In genomic region chr1:71893636-71894035, GRCm38 (mm10) we compare ENCODE assay signal across 10 mouse cellular contexts.
DNase-seq lines count a peak whose midpoint lies in the region; ATAC-seq and TF ChIP-seq lines count a peak whose summit lies in the region.
"Had no signal": no experiment of that assay in that cellular context is flagged by ENCODE, and none has a peak within 500 bp of the region (broad histone marks: within the 10 kb centered on the region; RNA-seq: fewer than 3 reads in every experiment).

No protein-coding gene starts in this region.

- H3K36me3 ChIP-seq in limb, embryonic 11.5 days (ENCODE audit: control insufficient read depth, insufficient read depth, low read length) = no peaks in the 10 kb centered on the region
- no peaks in the 10 kb centered on the region for H3K36me3 ChIP-seq in stomach, postnatal 0 days (ENCODE audit: control insufficient read depth, insufficient read depth, low read length)
- H3K36me3 ChIP-seq in forebrain, embryonic 15.5 days = no peaks in the 10 kb centered on the region

- peaks cover 17% of the 10 kb centered on the region; the same call in 1 of the 2 replicates for H3K4me1 ChIP-seq in limb, embryonic 11.5 days (ENCODE audit: control insufficient read depth, insufficient read depth, low read length)
- H3K4me1 ChIP-seq in stomach, postnatal 0 days (replicated peaks; ENCODE audit: control insufficient read depth, insufficient read depth) = no peaks in the 10 kb centered on the region
- H3K4me1 ChIP-seq in forebrain, embryonic 15.5 days = peaks cover 13% of the 10 kb centered on the region

- H3K27me3 ChIP-seq in limb, embryonic 11.5 days (ENCODE audit: control insufficient read depth, insufficient read depth, low read length) = no peaks in the 10 kb centered on the region
- no peaks in the 10 kb centered on the region for H3K27me3 ChIP-seq in stomach, postnatal 0 days (ENCODE audit: control insufficient read depth, insufficient read depth, low read length)
- H3K27me3 ChIP-seq in forebrain, embryonic 15.5 days = no peaks in the 10 kb centered on the region

- peak; percentile 22 for DNase-seq in adrenal gland, postnatal 14 days
- DNase-seq in adrenal gland, adult 18-20 months (ENCODE audit: low spot score in 2 of 2) = no peak
- DNase-seq in urinary bladder, postnatal 14 days (ENCODE audit: low spot score) = peak; percentile 53
- no peak for DNase-seq in urinary bladder, postnatal 10 days (ENCODE audit: low spot score)
- peak; percentile 53 for DNase-seq in limb, embryonic 11.5 days (ENCODE audit: low spot score)
- peak; percentile 25 for DNase-seq in stomach, postnatal 0 days (ENCODE audit: low spot score)
- DNase-seq in layer of hippocampus, postnatal 14 days (ENCODE audit: low spot score in 2 of 2) = no peak
- DNase-seq: B cell, adult 2 months had no signal

- no peak overlapping the region for H3K9ac ChIP-seq in limb, embryonic 11.5 days (ENCODE audit: low read length)
- no peak overlapping the region for H3K9ac ChIP-seq in stomach, postnatal 0 days (ENCODE audit: low read length)
- H3K9ac ChIP-seq in forebrain, embryonic 15.5 days (replicated peaks) = no peak overlapping the region

- no peak for TF ChIP-seq CTCF in stomach, postnatal 0 days (IDR thresholded peaks at IDR 0.05; ENCODE audit: low read depth)

- no peak overlapping the region for H3K27ac ChIP-seq in limb, embryonic 11.5 days (replicated peaks; ENCODE audit: low read depth, low read length)
- H3K27ac ChIP-seq in stomach, postnatal 0 days (replicated peaks) = no peak overlapping the region
- H3K27ac ChIP-seq in forebrain, embryonic 15.5 days (replicated peaks) = no peak overlapping the region

- no peak for TF ChIP-seq EP300 in stomach, postnatal 0 days (optimal IDR thresholded peaks at IDR 0.05)

- ATAC-seq in limb, embryonic 11.5 days (ENCODE audit: insufficient number of reproducible peaks, low FRiP score, low TSS enrichment, low read depth) = no peak
- ATAC-seq in stomach, postnatal 0 days (ENCODE audit: low FRiP score, low TSS enrichment) = peak; percentile 74
- ATAC-seq in forebrain, embryonic 15.5 days (replicated peaks) = no peak
- ATAC-seq: activated CD4-positive, CD25-positive, alpha-beta regulatory T cell, adult 4 months had no signal

- no peak overlapping the region for H3K4me3 ChIP-seq in limb, embryonic 11.5 days (ENCODE audit: low read depth, low read length)
- H3K4me3 ChIP-seq in stomach, postnatal 0 days (ENCODE audit: low read depth, low read length) = no peak overlapping the region
- H3K4me3 ChIP-seq in forebrain, embryonic 15.5 days = no peak overlapping the region

- 10% methylated on average over 5 of the region's 5 CpGs for WGBS in limb, embryonic 11.5 days
- 13% methylated on average over 5 of the region's 5 CpGs for WGBS in stomach, postnatal 0 days
- 75% methylated on average over 5 of the region's 5 CpGs for WGBS in forebrain, embryonic 15.5 days

- H3K9me3 ChIP-seq in limb, embryonic 11.5 days (ENCODE audit: control insufficient read depth, low read length) = no peaks in the 10 kb centered on the region
- no peaks in the 10 kb centered on the region for H3K9me3 ChIP-seq in stomach, postnatal 0 days (ENCODE audit: control insufficient read depth, low read length)
- H3K9me3 ChIP-seq in forebrain, embryonic 15.5 days = no peaks in the 10 kb centered on the region

- no peak overlapping the region for H3K4me2 ChIP-seq in limb, embryonic 11.5 days (ENCODE audit: low read depth, severe bottlenecking)
- no peak overlapping the region for H3K4me2 ChIP-seq in stomach, postnatal 0 days (replicated peaks; ENCODE audit: low read depth)
- no peak overlapping the region for H3K4me2 ChIP-seq in forebrain, embryonic 15.5 days (replicated peaks)

Comparison
In these comparisons a context has a peak if more than half of its experiments do, and no peak if none do; other contexts are left out.
1. DNase-seq: peak in adrenal gland, postnatal 14 days (single experiment), urinary bladder, postnatal 14 days (single experiment), limb, embryonic 11.5 days (single experiment) and stomach, postnatal 0 days (single experiment); none in adrenal gland, adult 18-20 months (0 of 2), urinary bladder, postnatal 10 days (single experiment) and layer of hippocampus, postnatal 14 days (0 of 2).